8 mouse cellular contexts compared by ENCODE assay signal in genomic region chr2:168691774-168692173, GRCm38 (mm10). TPM values are rescaled to one million over a fixed set of nuclear protein-coding genes. Genes with fewer than 3 reads are reported as not detected.
DNase-seq lines count a peak whose midpoint lies in the region; ATAC-seq and TF ChIP-seq lines count a peak whose summit lies in the region.
"Had no signal": no experiment of that assay in that cellular context is flagged by ENCODE, and none has a peak within 500 bp of the region (broad histone marks: within the 10 kb centered on the region; RNA-seq: fewer than 3 reads in every experiment).

No protein-coding gene starts in this region.

- no peak overlapping the region for H3K27ac ChIP-seq in small intestine, adult 2 months (ENCODE audit: insufficient read depth, low read depth, low read length)
- H3K27ac ChIP-seq: hindbrain, embryonic 15.5 days had no signal

- no peaks in the 10 kb centered on the region for H3K27me3 ChIP-seq in small intestine, adult 2 months (ENCODE audit: control insufficient read depth, insufficient read depth, low read length)
- H3K27me3 ChIP-seq: hindbrain, embryonic 15.5 days had no signal

- H3K4me3 ChIP-seq in small intestine, adult 2 months (ENCODE audit: low read depth, low read length) = no peak overlapping the region
- H3K4me3 ChIP-seq: hindbrain, embryonic 15.5 days had no signal

- DNase-seq in CD4-positive helper T cell, adult 2 months (ENCODE audit: low read depth, low spot score) = peak; percentile 32
- DNase-seq in NIH3T3 (ENCODE audit: low read depth) = peak; percentile 78
- DNase-seq in cerebellum, adult 9-10 months = peak; percentile 74
- peak; percentile 62 for DNase-seq in kidney, adult 9 months
- DNase-seq in lung, postnatal 10 days = peak; percentile 78

- no peak for TF ChIP-seq POLR2A in small intestine, adult 2 months (IDR thresholded peaks at IDR 0.05; ENCODE audit: low read depth, low read length)

- H3K4me1 ChIP-seq in small intestine, adult 2 months (ENCODE audit: control insufficient read depth, insufficient read depth, insufficient read length, low read length) = no peaks in the 10 kb centered on the region

- 18% methylated on average over 6 of the region's 6 CpGs for WGBS in small intestine, adult 2 months

- ATAC-seq in frontal cortex, adult (ENCODE audit: low TSS enrichment) = peak; percentile 50; the same call in 1 of the 2 replicates

- peak; percentile 89 for TF ChIP-seq CTCF in small intestine, adult 2 months (IDR thresholded peaks at IDR 0.05; ENCODE audit: extremely low read depth, insufficient read length, insufficient replicate concordance, low read depth, low read length)

- peaks cover 32% of the 10 kb centered on the region for H3K36me3 ChIP-seq in small intestine, adult 2 months (ENCODE audit: control insufficient read depth, insufficient read depth, low read length)

RNA-seq across cellular contexts. Expression of gene Atp9a, which starts 50.4 kb away (rescaled TPM):
- polyA plus RNA-seq in small intestine, adult 2 months (2012; rRNA removed) = 78.3 and 196 TPM in 2 replicates
